44 mouse cellular contexts compared by ENCODE assay signal in the genomic region with DNA sequence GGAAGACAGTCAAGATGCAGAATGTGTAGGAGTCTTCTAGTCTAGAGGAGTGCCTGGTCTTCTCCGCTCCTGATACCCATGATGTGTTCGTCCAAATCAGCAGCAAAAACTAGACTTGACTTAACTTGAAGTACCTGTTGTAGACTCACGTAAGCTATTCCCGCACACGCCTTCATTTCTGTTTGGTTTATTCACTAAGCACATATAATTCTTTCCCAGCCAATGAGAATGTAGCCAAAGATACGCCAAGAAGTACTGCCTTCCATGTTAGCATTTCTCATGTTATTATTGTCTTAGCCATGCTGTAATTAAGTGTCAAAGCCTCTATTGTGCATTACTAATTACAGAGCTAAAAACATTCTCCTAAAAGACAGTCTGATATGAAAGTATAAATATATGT. TPM values are rescaled to one million over a fixed set of nuclear protein-coding genes. Genes with fewer than 3 reads are reported as not detected.
"Had no signal": no experiment of that assay in that cellular context is flagged by ENCODE, and none has a peak within 500 bp of the region (broad histone marks: within the 10 kb centered on the region; RNA-seq: fewer than 3 reads in every experiment).

Cldn17 (minus strand) TSS at position 101 of the 400 bp plus-strand sequence.

- H3K27ac ChIP-seq: heart, embryonic 10.5 days; heart, embryonic 13.5 days; heart, embryonic 15.5 days; hindbrain, embryonic 10.5 days; hindbrain, embryonic 12.5 days; hindbrain, embryonic 13.5 days; hindbrain, embryonic 14.5 days; hindbrain, embryonic 15.5 days; hindbrain, postnatal 0 days; intestine, embryonic 15.5 days; kidney, embryonic 15.5 days; kidney, postnatal 0 days; layer of hippocampus, adult 2 months; left cerebral cortex, adult 2 months had no signal

- H3K4me2 ChIP-seq: heart, embryonic 11.5 days; heart, embryonic 12.5 days; heart, embryonic 13.5 days; heart, embryonic 15.5 days; hindbrain, embryonic 12.5 days; hindbrain, embryonic 13.5 days; hindbrain, embryonic 14.5 days; hindbrain, embryonic 15.5 days; intestine, embryonic 15.5 days; kidney, embryonic 15.5 days had no signal

- H3K4me3 ChIP-seq: heart, embryonic 10.5 days; heart, embryonic 12.5 days; heart, embryonic 13.5 days; heart, embryonic 15.5 days; hindbrain, embryonic 10.5 days; hindbrain, embryonic 12.5 days; hindbrain, embryonic 13.5 days; hindbrain, embryonic 15.5 days; intestine, embryonic 15.5 days; kidney, embryonic 15.5 days; layer of hippocampus, adult 2 months; left cerebral cortex, adult 2 months had no signal

- ATAC-seq: hindbrain, embryonic 16.5 days; hindbrain, postnatal 0 days; inflammation-experienced regulatory T-cells, adult 6 months; intestine, embryonic 15.5 days; intestine, embryonic 16.5 days; intestine, postnatal 0 days had no signal

- H3K36me3 ChIP-seq: heart, embryonic 10.5 days; heart, embryonic 12.5 days; heart, embryonic 13.5 days; heart, embryonic 15.5 days; hindbrain, embryonic 10.5 days; hindbrain, embryonic 12.5 days; hindbrain, embryonic 13.5 days; hindbrain, embryonic 15.5 days; intestine, embryonic 15.5 days; kidney, embryonic 15.5 days had no signal

- H3K27me3 ChIP-seq: heart, embryonic 12.5 days; heart, embryonic 13.5 days; heart, embryonic 15.5 days; hindbrain, embryonic 12.5 days; hindbrain, embryonic 13.5 days; hindbrain, embryonic 15.5 days; intestine, embryonic 15.5 days; kidney, embryonic 15.5 days had no signal

- DNase-seq: heart, postnatal 10 days; heart, postnatal 14 days; heart, postnatal 36 days; heart, postnatal 4 days; kidney, adult 11 months; kidney, adult 18-20 months; kidney, adult 2 months; kidney, adult 8-10 months; kidney, adult 9 months; kidney, postnatal 10 days; kidney, postnatal 14 days; kidney, postnatal 25 days; kidney, postnatal 36 days; kidney, postnatal 4 days; layer of hippocampus, adult 9-11 months; layer of hippocampus, postnatal 36 days had no signal

- H3K9ac ChIP-seq: heart, embryonic 12.5 days; heart, embryonic 13.5 days; heart, embryonic 15.5 days; hindbrain, embryonic 12.5 days; hindbrain, embryonic 13.5 days; hindbrain, embryonic 14.5 days; hindbrain, embryonic 15.5 days; intestine, embryonic 15.5 days; kidney, embryonic 15.5 days had no signal

- H3K4me1 ChIP-seq: heart, embryonic 10.5 days; heart, embryonic 12.5 days; heart, embryonic 13.5 days; heart, embryonic 15.5 days; hindbrain, embryonic 10.5 days; hindbrain, embryonic 12.5 days; hindbrain, embryonic 13.5 days; hindbrain, embryonic 15.5 days; intestine, embryonic 15.5 days; kidney, embryonic 15.5 days had no signal

- H3K9me3 ChIP-seq: heart, embryonic 10.5 days; heart, embryonic 12.5 days; heart, embryonic 13.5 days; heart, embryonic 15.5 days; hindbrain, embryonic 10.5 days; hindbrain, embryonic 12.5 days; hindbrain, embryonic 13.5 days; hindbrain, embryonic 15.5 days; intestine, embryonic 15.5 days; kidney, embryonic 15.5 days had no signal

RNA-seq across cellular contexts. Expression of gene Cldn17, which starts in this region (rescaled TPM):
- polyA plus RNA-seq: heart, embryonic 10.5 days; heart, embryonic 11.5 days; heart, embryonic 12.5 days; heart, embryonic 13.5 days; heart, embryonic 14.5 days; heart, embryonic 15.5 days; heart, embryonic 16.5 days; heart, postnatal 0 days; hindbrain, embryonic 10.5 days; hindbrain, embryonic 11.5 days; hindbrain, embryonic 12.5 days; hindbrain, embryonic 13.5 days; hindbrain, embryonic 14.5 days; hindbrain, embryonic 15.5 days; hindbrain, embryonic 16.5 days; hindbrain, postnatal 0 days; inflammation-experienced regulatory T-cells, adult 6 months; intestine, embryonic 14.5 days; intestine, embryonic 15.5 days; intestine, embryonic 16.5 days; intestine, postnatal 0 days; kidney, adult 2 months; kidney, embryonic 14.5 days; kidney, embryonic 15.5 days; kidney, embryonic 16.5 days; large intestine, adult 2 months had no signal
